Mouse (Mus musculus) midbrain, embryonic 11.5 days (tissue): ENCODE results near the gene Map3k14. TPM values are rescaled to one million over a fixed set of nuclear protein-coding genes. Genes with fewer than 3 reads are reported as not detected.

ENCODE experiments used
- ATAC-seq: fragments of 200-750 bp; cut with Nextera tagmentation; 2 replicates; pipeline ENCODE4 v1.8.0; 2017; ENCODE audit warnings: moderate TSS enrichment, moderate library complexity; ENCODE audit not compliant: low FRiP score
- DNase-seq: peaks from one replicate; pipeline ENCODE4 v3.0.0; 2015; ENCODE audit warnings: low spot score; ENCODE audit errors: missing footprints
- H3K27ac ChIP-seq: fragments of 300-500 bp; sonication (generic); 2 replicates; pipeline ENCODE4 v1.5.1; 2014; ENCODE audit warnings: low read depth, low read length
- H3K27me3 ChIP-seq: fragments of 300-500 bp; sonication (generic); 2 replicates; pipeline ENCODE4 v1.6.1; 2014; ENCODE audit warnings: mild to moderate bottlenecking, low read length, moderate library complexity, mixed read lengths; ENCODE audit not compliant: control insufficient read depth, insufficient read depth
- H3K36me3 ChIP-seq: fragments of 300-500 bp; sonication (generic); 2 replicates; pipeline ENCODE4 v1.6.1; 2014; ENCODE audit warnings: mild to moderate bottlenecking, low read length, moderate library complexity, mixed read lengths; ENCODE audit not compliant: control insufficient read depth, insufficient read depth
- H3K4me1 ChIP-seq: fragments of 300-500 bp; sonication (generic); 2 replicates; pipeline ENCODE4 v1.6.1; 2014; ENCODE audit warnings: low read length; ENCODE audit not compliant: control insufficient read depth, insufficient read depth
- H3K4me2 ChIP-seq: fragments of 300-500 bp; sonication (generic); 2 replicates; pipeline ENCODE4 v1.6.1; 2014; ENCODE audit warnings: mild to moderate bottlenecking, moderate library complexity
- H3K4me3 ChIP-seq: fragments of 300-500 bp; sonication (generic); 2 replicates; pipeline ENCODE4 v1.5.1; 2014; ENCODE audit warnings: low read depth, low read length
- H3K9ac ChIP-seq: fragments of 300-500 bp; sonication (generic); 2 replicates; pipeline ENCODE4 v1.6.1; 2014; ENCODE audit warnings: low read length
- H3K9me3 ChIP-seq: fragments of 300-500 bp; sonication (generic); 2 replicates; pipeline ENCODE4 v1.6.1; 2016; ENCODE audit warnings: low read length; ENCODE audit not compliant: control insufficient read depth
- WGBS: fragments of 180-500 bp; shearing (Covaris S2); extraction: QIAGEN DNeasy Blood & Tissue Kit; methylation state at CpG from one replicate; pipeline ENCODE4 v1.1.7; 2014; 5-methylcytosine and 5-hydroxymethylcytosine counted together
- polyA plus RNA-seq: library from polyadenylated mRNA; unstranded; fragments of >200 nt; fragmentation: Nextera tagmentation; extraction: Ambion mirVana; gene quantifications from 2 replicates; pipeline ENCODE4 v1.2.1, GENCODE M21; 2014

The Map3k14 gene
- polyA plus RNA-seq, 1 experiment from 2014 or later: 3.3 TPM

- 84% methylated on average over 4 of the region's 4 CpGs for WGBS
Measured at GRCm38 (mm10) chr11:103197340-103197739, 69.9 kb downstream of the Map3k14 start.

GRCm38 (mm10) chr11:103195656-103196055 is 71.6 kb downstream of the Map3k14 start:
- Histone ChIP-seq H3K36me3 (no peaks in the 10 kb centered on the region), H3K27me3 (peaks cover 88% of the 10 kb centered on the region), H3K4me2 (no peak overlapping the region), H3K27ac (no peak overlapping the region), H3K4me3 (no peak overlapping the region), H3K9me3 (no peaks in the 10 kb centered on the region), H3K4me1 (peaks cover 15% of the 10 kb centered on the region), H3K9ac (no peak overlapping the region)
- WGBS: 93% methylated on average over 5 of the region's 5 CpGs
- no peak for ATAC-seq
- no peak for DNase-seq

More at GRCm38 (mm10) chr11:103197340-103197739, 69.9 kb downstream of the Map3k14 start:
- Histone ChIP-seq H3K9me3 (no peaks in the 10 kb centered on the region), H3K27ac (no peak overlapping the region), H3K4me2 (no peak overlapping the region), H3K4me1 (peaks cover 14% of the 10 kb centered on the region), H3K36me3 (no peaks in the 10 kb centered on the region), H3K9ac (no peak overlapping the region), H3K27me3 (peaks cover 78% of the 10 kb centered on the region), H3K4me3 (no peak overlapping the region)
- ATAC-seq (no peak), DNase-seq (no peak)

- H3K27me3 ChIP-seq: peaks cover 85% of the 10 kb centered on the region
- no peak overlapping the region for H3K4me2 ChIP-seq
- peaks cover 15% of the 10 kb centered on the region for H3K4me1 ChIP-seq
- no peaks in the 10 kb centered on the region for H3K9me3 ChIP-seq
- no peak overlapping the region for H3K4me3 ChIP-seq
- no peaks in the 10 kb centered on the region for H3K36me3 ChIP-seq
- DNase-seq (no peak), ATAC-seq (no peak)
- no peak overlapping the region for H3K9ac ChIP-seq
- H3K27ac ChIP-seq: no peak overlapping the region
- 93% methylated on average over 18 of the region's 18 CpGs for WGBS
Measured at GRCm38 (mm10) chr11:103195236-103195635, 72.0 kb downstream of the Map3k14 start.

GRCm38 (mm10) chr11:103193825-103194168 is 73.5 kb downstream of the Map3k14 start:
- Histone ChIP-seq H3K9me3 (no peaks in the 10 kb centered on the region), H3K9ac (no peak overlapping the region), H3K36me3 (no peaks in the 10 kb centered on the region), H3K4me2 (no peak overlapping the region), H3K4me1 (peaks cover 8% of the 10 kb centered on the region), H3K27ac (no peak overlapping the region), H3K27me3 (peaks cover 70% of the 10 kb centered on the region), H3K4me3 (no peak overlapping the region)
- WGBS: 38% methylated on average over 9 of the region's 9 CpGs
- DNase-seq: no peak
- ATAC-seq: no peak

- H3K4me2 ChIP-seq: peak overlapping the region; percentile 45
- no peaks in the 10 kb centered on the region for H3K9me3 ChIP-seq
- peaks cover 8% of the 10 kb centered on the region for H3K4me1 ChIP-seq
- H3K27me3 ChIP-seq: peaks cover 64% of the 10 kb centered on the region
- H3K9ac ChIP-seq: no peak overlapping the region
- no peaks in the 10 kb centered on the region for H3K36me3 ChIP-seq
- WGBS: 4% methylated on average over 44 of the region's 44 CpGs
- DNase-seq: no peak
- peak overlapping the region; percentile 20 for H3K4me3 ChIP-seq
- ATAC-seq: no peak
- H3K27ac ChIP-seq: no peak overlapping the region
Measured at GRCm38 (mm10) chr11:103192956-103193824, 74.1 kb downstream of the Map3k14 start.

- Histone ChIP-seq H3K4me3 (peak overlapping the region; percentile 20), H3K4me2 (peak overlapping the region; percentile 45), H3K27me3 (peaks cover 56% of the 10 kb centered on the region), H3K27ac (no peak overlapping the region), H3K4me1 (peaks cover 8% of the 10 kb centered on the region), H3K36me3 (no peaks in the 10 kb centered on the region), H3K9ac (no peak overlapping the region), H3K9me3 (no peaks in the 10 kb centered on the region)
- ATAC-seq: no peak
- WGBS: 15% methylated on average over 28 of the region's 28 CpGs
- DNase-seq: no peak
Measured at GRCm38 (mm10) chr11:103192230-103192955, 74.9 kb downstream of the Map3k14 start.

- H3K27ac ChIP-seq: no peak overlapping the region
- H3K27me3 ChIP-seq: no peaks in the 10 kb centered on the region; the same call in 1 of the 2 replicates
- 33% methylated on average over 2 of the region's 2 CpGs for WGBS
- no peaks in the 10 kb centered on the region for H3K36me3 ChIP-seq
- H3K4me2 ChIP-seq: no peak overlapping the region
- DNase-seq (no peak), ATAC-seq (no peak)
- no peaks in the 10 kb centered on the region for H3K4me1 ChIP-seq
- no peaks in the 10 kb centered on the region for H3K9me3 ChIP-seq
- no peak overlapping the region for H3K9ac ChIP-seq
- no peak overlapping the region for H3K4me3 ChIP-seq
Measured at GRCm38 (mm10) chr11:103184891-103185290, 82.4 kb downstream of the Map3k14 start.

GRCm38 (mm10) chr11:103181911-103182310 is 85.4 kb downstream of the Map3k14 start:
- no peak overlapping the region for H3K27ac ChIP-seq
- WGBS: 81% methylated on average over 3 of the region's 3 CpGs
- H3K4me2 ChIP-seq: no peak overlapping the region
- DNase-seq: no peak
- no peaks in the 10 kb centered on the region for H3K4me1 ChIP-seq
- H3K36me3 ChIP-seq: no peaks in the 10 kb centered on the region
- no peak overlapping the region for H3K9ac ChIP-seq
- no peak overlapping the region for H3K4me3 ChIP-seq
- no peaks in the 10 kb centered on the region for H3K9me3 ChIP-seq
- ATAC-seq: no peak
- no peaks in the 10 kb centered on the region; the same call in 1 of the 2 replicates for H3K27me3 ChIP-seq

GRCm38 (mm10) chr11:103181349-103181748 is 85.9 kb downstream of the Map3k14 start:
- Histone ChIP-seq H3K36me3 (no peaks in the 10 kb centered on the region), H3K27me3 (no peaks in the 10 kb centered on the region; the same call in 1 of the 2 replicates), H3K27ac (no peak overlapping the region), H3K4me1 (no peaks in the 10 kb centered on the region), H3K4me2 (no peak overlapping the region), H3K9ac (no peak overlapping the region), H3K9me3 (no peaks in the 10 kb centered on the region), H3K4me3 (no peak overlapping the region)
- ATAC-seq (no peak), DNase-seq (no peak)
- WGBS: 80% methylated on average over 9 of the region's 9 CpGs
